Mouse (Mus musculus): ENCODE data around the gene Lpcat4. TPM values are rescaled to one million over a fixed set of nuclear protein-coding genes. Genes with fewer than 3 reads are reported as not detected.

Gene Lpcat4
- polyA plus RNA-seq, 1 experiment = 231 TPM

- Histone ChIP-seq H3K27ac (ENCODE audit: insufficient read depth, low read length) (no peak overlapping the region), H3K4me3 (replicated peaks; ENCODE audit: insufficient read depth, low read depth, low read length) (no peak overlapping the region), H3K27me3 (ENCODE audit: control insufficient read depth, insufficient read depth, low read length) (no peaks in the 10 kb centered on the region), H3K4me1 (ENCODE audit: control insufficient read depth, insufficient read depth, low read length) (peaks cover 2% of the 10 kb centered on the region; the same call in 1 of the 2 replicates)
- TF ChIP-seq CTCF (IDR thresholded peaks at IDR 0.05; ENCODE audit: borderline replicate concordance, insufficient read depth, low read depth, low read length) (no peak), POLR2A (IDR thresholded peaks at IDR 0.05; ENCODE audit: borderline replicate concordance, insufficient read depth, low read length) (no peak)
- no peak for DNase-seq
- WGBS = 76% methylated on average over 6 of the region's 6 CpGs
These were observed 6.9 kb downstream of the Lpcat4 start for GRCm38 (mm10) chr2:112246193-112246592.

GRCm38 (mm10) chr2:112247323-112247722 lies 8.1 kb downstream of the Lpcat4 start:
- TF ChIP-seq POLR2A (IDR thresholded peaks at IDR 0.05; ENCODE audit: borderline replicate concordance, insufficient read depth, low read length) = no peak
- TF ChIP-seq CTCF (IDR thresholded peaks at IDR 0.05; ENCODE audit: borderline replicate concordance, insufficient read depth, low read depth, low read length) = no peak

GRCm38 (mm10) chr2:112249780-112250453 lies 10.6 kb downstream of the Lpcat4 start:
- TF ChIP-seq CTCF (IDR thresholded peaks at IDR 0.05; ENCODE audit: borderline replicate concordance, insufficient read depth, low read depth, low read length) = no peak
- no peak for TF ChIP-seq POLR2A (IDR thresholded peaks at IDR 0.05; ENCODE audit: borderline replicate concordance, insufficient read depth, low read length)
- Histone ChIP-seq H3K4me3 (replicated peaks; ENCODE audit: insufficient read depth, low read depth, low read length) (no peak overlapping the region), H3K4me1 (ENCODE audit: control insufficient read depth, insufficient read depth, low read length) (no peaks in the 10 kb centered on the region), H3K27me3 (ENCODE audit: control insufficient read depth, insufficient read depth, low read length) (no peaks in the 10 kb centered on the region), H3K27ac (ENCODE audit: insufficient read depth, low read length) (no peak overlapping the region)
- DNase-seq = no peak
- 81% methylated on average over 10 of the region's 10 CpGs for WGBS

More at GRCm38 (mm10) chr2:112247323-112247722, 8.1 kb downstream of the Lpcat4 start:
- WGBS = 80% methylated on average over 10 of the region's 10 CpGs
- H3K4me1 ChIP-seq (ENCODE audit: control insufficient read depth, insufficient read depth, low read length) = no peaks in the 10 kb centered on the region
- no peak overlapping the region for H3K27ac ChIP-seq (ENCODE audit: insufficient read depth, low read length)
- no peaks in the 10 kb centered on the region for H3K27me3 ChIP-seq (ENCODE audit: control insufficient read depth, insufficient read depth, low read length)
- H3K4me3 ChIP-seq (replicated peaks; ENCODE audit: insufficient read depth, low read depth, low read length) = no peak overlapping the region
- DNase-seq = no peak

GRCm38 (mm10) chr2:112254675-112255515 lies 15.6 kb downstream of the Lpcat4 start:
- no peak for TF ChIP-seq POLR2A (IDR thresholded peaks at IDR 0.05; ENCODE audit: borderline replicate concordance, insufficient read depth, low read length)
- no peak for TF ChIP-seq CTCF (IDR thresholded peaks at IDR 0.05; ENCODE audit: borderline replicate concordance, insufficient read depth, low read depth, low read length)
- Histone ChIP-seq H3K4me1 (ENCODE audit: control insufficient read depth, insufficient read depth, low read length) (no peaks in the 10 kb centered on the region), H3K27ac (ENCODE audit: insufficient read depth, low read length) (no peak overlapping the region), H3K27me3 (ENCODE audit: control insufficient read depth, insufficient read depth, low read length) (no peaks in the 10 kb centered on the region), H3K4me3 (replicated peaks; ENCODE audit: insufficient read depth, low read depth, low read length) (no peak overlapping the region)
- 71% methylated on average over 7 of the region's 7 CpGs for WGBS
- DNase-seq = no peak

GRCm38 (mm10) chr2:112259241-112259962 lies 20.1 kb downstream of the Lpcat4 start, which contains the start of gene Nutm1:
TSS of gene Nutm1 (minus strand) at chr2:112259291.
- Histone ChIP-seq H3K27ac (ENCODE audit: insufficient read depth, low read length) (no peak within 1 kb of the TSS), H3K4me1 (ENCODE audit: control insufficient read depth, insufficient read depth, low read length) (no peaks in the 10 kb centered on the region; the same call in 1 of the 2 replicates), H3K4me3 (replicated peaks; ENCODE audit: insufficient read depth, low read depth, low read length) (no peak within 1 kb of the TSS), H3K27me3 (ENCODE audit: control insufficient read depth, insufficient read depth, low read length) (no peaks in the 10 kb centered on the region)
- TF ChIP-seq POLR2A (IDR thresholded peaks at IDR 0.05; ENCODE audit: borderline replicate concordance, insufficient read depth, low read length) (no peak), CTCF (IDR thresholded peaks at IDR 0.05; ENCODE audit: borderline replicate concordance, insufficient read depth, low read depth, low read length) (no peak)
- DNase-seq = no peak
- WGBS = 63% methylated on average over 10 of the region's 10 CpGs

- peak; percentile 89 to 91 for DNase-seq
- no peak within 1 kb of the TSS for H3K27ac ChIP-seq (ENCODE audit: insufficient read depth, low read length)
- no peaks in the 10 kb centered on the region; the same call in 1 of the 2 replicates for H3K4me1 ChIP-seq (ENCODE audit: control insufficient read depth, insufficient read depth, low read length)
- peak within 1 kb of the TSS; percentile 64 for H3K4me3 ChIP-seq (replicated peaks; ENCODE audit: insufficient read depth, low read depth, low read length)
- WGBS = under 1% methylated on average over 36 of the region's 36 CpGs
- TF ChIP-seq CTCF (IDR thresholded peaks at IDR 0.05; ENCODE audit: borderline replicate concordance, insufficient read depth, low read depth, low read length) (peak; percentile 85), POLR2A (IDR thresholded peaks at IDR 0.05; ENCODE audit: borderline replicate concordance, insufficient read depth, low read length) (peak; percentile 99)
- H3K27me3 ChIP-seq (ENCODE audit: control insufficient read depth, insufficient read depth, low read length) = no peaks in the 10 kb centered on the region
These were observed 22.7 kb downstream of the Lpcat4 start, which contains the start of gene Nop10 for GRCm38 (mm10) chr2:112261748-112262653. TSS of gene Nop10 (plus strand) at chr2:112261926.
